Mouse (Mus musculus) myocyte (in vitro differentiated cells): ENCODE results near the gene Plpp7.

Source experiments
- CEBPB ChIP-seq: IDR thresholded peaks from 2 replicates; pipeline ENCODE4 v1.6.1; 2011; ENCODE audit warnings: mild to moderate bottlenecking, moderate library complexity; ENCODE audit not compliant: poor library complexity, insufficient read depth, severe bottlenecking
- MAX ChIP-seq: IDR thresholded peaks from one replicate; pipeline ENCODE4 v1.6.1; 2011; ENCODE audit warnings: low read depth, mild to moderate bottlenecking, control low read depth
- MYOD1 ChIP-seq, 3 experiments: IDR thresholded peaks; one replicate each; pipeline ENCODE4 v1.6.1; 2011; ENCODE audit warnings: control low read depth in 2 of 3, low read depth in 2 of 3, mild to moderate bottlenecking in 2 of 3, moderate library complexity in 1 of 3; ENCODE audit not compliant: insufficient read length in 2 of 3, control insufficient read depth in 1 of 3
- MYOG ChIP-seq, 3 experiments: IDR thresholded peaks; one replicate each; pipeline ENCODE4 v1.6.1; 2011; ENCODE audit warnings: control low read depth in 2 of 3, low read depth in 2 of 3, mild to moderate bottlenecking in 2 of 3; ENCODE audit not compliant: insufficient read length in 2 of 3, control insufficient read depth in 1 of 3, insufficient read depth in 1 of 3
- POLR2A ChIP-seq: IDR thresholded peaks from one replicate; pipeline ENCODE4 v1.6.1; 2011; ENCODE audit warnings: low read depth, mild to moderate bottlenecking, control low read depth, moderate library complexity; ENCODE audit not compliant: insufficient read length
- USF1 ChIP-seq: IDR thresholded peaks from one replicate; pipeline ENCODE4 v1.6.1; 2011; ENCODE audit warnings: low read depth, mild to moderate bottlenecking, control low read depth, moderate library complexity

- no peak for TF ChIP-seq POLR2A
- no peak for TF ChIP-seq USF1
- TF ChIP-seq MAX, result no peak
- TF ChIP-seq MYOD1 (IDR thresholded peaks at IDR 0.05; ENCODE audit: control insufficient read depth in 1 of 3, insufficient read length in 2 of 3, low read depth in 2 of 3), result no peak
- TF ChIP-seq MYOG (IDR thresholded peaks at IDR 0.05; ENCODE audit: control insufficient read depth in 1 of 3, insufficient read depth in 1 of 3, insufficient read length in 2 of 3, low read depth in 2 of 3), result no peak
- TF ChIP-seq CEBPB, result no peak
Measured at GRCm38 (mm10) chr2:32061722-32062505, 33.4 kb upstream of the Plpp7 start.
